Mouse (Mus musculus) heart, embryonic 11.5 days (tissue): ENCODE measurements at regions not wholly inside any gene's neighbourhood (a gene's known extent, or its start where the extent isn't known, plus 50 kb on each side); places are given as distances from the start of the nearest gene placed in this dataset.

Experiments
- ATAC-seq: fragments of 200-750 bp; cut with Nextera tagmentation; replicated peaks from 2 replicates; pipeline ENCODE4 v1.8.0; 2017; ENCODE audit warnings: moderate library complexity; ENCODE audit not compliant: insufficient number of reproducible peaks, low FRiP score, low TSS enrichment
- H3K27ac ChIP-seq: fragments of 300-500 bp; sonication (generic); 2 replicates; pipeline ENCODE4 v1.5.1; 2014; ENCODE audit warnings: mild to moderate bottlenecking, low read depth, low read length
- H3K27me3 ChIP-seq: fragments of 300-500 bp; sonication (generic); 2 replicates; pipeline ENCODE4 v1.6.1; 2014; ENCODE audit warnings: mild to moderate bottlenecking, low read length, mixed read lengths; ENCODE audit not compliant: control insufficient read depth, insufficient read depth
- H3K36me3 ChIP-seq: fragments of 300-500 bp; sonication (generic); 2 replicates; pipeline ENCODE4 v1.6.1; 2014; ENCODE audit warnings: mild to moderate bottlenecking, low read length, moderate library complexity, mixed read lengths; ENCODE audit not compliant: control insufficient read depth, insufficient read depth
- H3K4me1 ChIP-seq: fragments of 300-500 bp; sonication (generic); 2 replicates; pipeline ENCODE4 v1.6.1; 2014; ENCODE audit warnings: low read length; ENCODE audit not compliant: control insufficient read depth, insufficient read depth
- H3K4me2 ChIP-seq: fragments of 300-500 bp; sonication (generic); 2 replicates; pipeline ENCODE4 v1.6.1; 2014; ENCODE audit warnings: mild to moderate bottlenecking, moderate library complexity
- H3K4me3 ChIP-seq: fragments of 300-500 bp; sonication (generic); 2 replicates; pipeline ENCODE4 v1.5.1; 2014; ENCODE audit warnings: low read depth, low read length
- H3K9ac ChIP-seq: fragments of 300-500 bp; sonication (generic); 2 replicates; pipeline ENCODE4 v1.6.1; 2014; ENCODE audit warnings: mild to moderate bottlenecking, low read depth, low read length, moderate library complexity
- H3K9me3 ChIP-seq: fragments of 300-500 bp; sonication (generic); replicated peaks from 2 replicates; pipeline ENCODE4 v1.6.1; 2016; ENCODE audit warnings: low read length; ENCODE audit not compliant: control insufficient read depth
- WGBS: fragments of 180-500 bp; shearing (Covaris S2); extraction: QIAGEN DNeasy Blood & Tissue Kit; methylation state at CpG from one replicate; pipeline ENCODE4 v1.1.7; 2014; ENCODE audit not compliant: insufficient replicate concordance; 5-methylcytosine and 5-hydroxymethylcytosine counted together

DNA sequence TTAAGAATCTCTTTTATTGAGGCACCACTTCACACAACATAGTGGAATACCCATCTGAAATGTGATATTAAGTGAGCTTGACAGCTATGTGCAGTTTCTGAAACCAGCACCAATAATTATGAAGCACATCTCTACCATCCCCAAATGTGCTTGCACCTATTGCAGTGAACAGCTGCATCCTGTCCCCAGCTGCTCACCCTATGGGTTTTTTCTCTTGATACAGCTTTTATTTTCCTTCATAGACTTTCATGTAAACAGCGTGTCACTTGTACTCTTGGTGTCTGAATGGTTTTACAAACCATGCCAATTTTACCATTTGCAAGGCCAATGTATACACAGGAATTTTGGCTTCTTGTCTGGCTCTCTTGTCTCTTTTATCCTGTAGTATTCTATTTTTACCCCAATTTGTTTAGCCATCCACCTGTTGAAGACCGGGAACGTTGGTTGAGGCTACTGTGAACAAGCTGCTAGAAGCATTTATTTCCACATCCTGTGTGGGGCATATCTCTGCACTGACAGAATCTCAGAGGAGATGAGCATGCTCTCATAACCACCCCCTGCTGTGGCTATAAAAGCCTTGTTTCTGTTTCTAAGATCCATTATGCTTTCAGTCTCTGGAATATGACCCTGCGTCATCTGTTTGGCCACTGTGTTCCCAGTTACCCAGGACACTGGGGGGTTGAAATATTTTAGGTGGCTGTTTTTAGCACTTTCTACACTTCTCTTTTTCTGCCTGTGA is 197.2 kb upstream of the Mmadhc start:
- WGBS: 62% methylated on average over 4 of the region's 4 CpGs

DNA sequence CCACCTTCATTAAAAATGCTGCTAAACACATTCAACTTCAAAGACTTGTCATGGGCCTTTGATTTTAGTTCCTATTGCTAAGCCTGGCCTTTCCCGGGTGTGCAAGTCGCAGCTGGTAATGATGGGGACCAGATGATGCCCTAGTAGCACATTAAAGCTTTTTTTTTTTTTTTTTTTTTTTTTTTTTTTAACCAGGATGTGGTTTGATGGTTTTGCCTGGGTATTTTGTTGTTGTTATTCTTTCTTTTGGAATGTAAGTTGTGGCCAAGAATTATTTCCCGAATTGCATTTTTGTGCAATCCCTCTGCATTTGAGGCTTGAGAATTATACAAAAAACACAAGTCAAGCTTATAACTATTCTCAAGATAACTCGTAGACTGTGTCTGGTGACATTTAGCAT is 167.2 kb upstream of the Mmadhc start:
- no peaks in the 10 kb centered on the region for H3K4me1 ChIP-seq
- no peaks in the 10 kb centered on the region for H3K27me3 ChIP-seq
- H3K9me3 ChIP-seq: no peaks in the 10 kb centered on the region
- no peaks in the 10 kb centered on the region for H3K36me3 ChIP-seq
- H3K4me3 ChIP-seq: no peak overlapping the region
- H3K27ac ChIP-seq: no peak overlapping the region
- ATAC-seq: no peak
- no peak overlapping the region for H3K4me2 ChIP-seq
- no peak overlapping the region for H3K9ac ChIP-seq
- 81% methylated on average over 4 of the region's 4 CpGs for WGBS

More for the DNA sequence above, 197.2 kb upstream of the Mmadhc start:
- Histone ChIP-seq H3K4me1 (no peaks in the 10 kb centered on the region), H3K9me3 (no peaks in the 10 kb centered on the region), H3K36me3 (no peaks in the 10 kb centered on the region), H3K4me3 (no peak overlapping the region), H3K9ac (no peak overlapping the region), H3K27me3 (no peaks in the 10 kb centered on the region), H3K4me2 (no peak overlapping the region), H3K27ac (no peak overlapping the region)
- no peak for ATAC-seq

DNA sequence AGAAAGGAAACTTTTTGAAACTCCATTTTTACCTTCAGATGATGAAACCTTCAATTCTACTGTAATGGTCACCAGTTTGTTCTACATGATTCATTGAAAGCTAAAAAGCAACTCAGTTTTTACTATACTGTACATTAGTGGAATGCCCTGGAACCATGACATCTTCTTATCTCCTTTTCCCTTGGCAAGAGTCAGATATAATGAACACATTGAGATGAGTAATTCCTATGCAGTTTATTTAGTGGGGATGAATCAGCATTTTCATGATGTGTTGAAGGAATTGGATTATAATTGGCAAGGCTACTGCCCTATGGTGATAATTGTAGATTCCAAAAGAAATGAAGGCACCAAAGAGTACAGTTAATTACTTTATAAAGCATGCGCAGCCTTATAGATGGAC is 165.8 kb upstream of the Mmadhc start:
- Histone ChIP-seq H3K9ac (no peak overlapping the region), H3K4me2 (no peak overlapping the region), H3K9me3 (no peaks in the 10 kb centered on the region), H3K27me3 (no peaks in the 10 kb centered on the region), H3K27ac (no peak overlapping the region), H3K4me3 (no peak overlapping the region), H3K36me3 (no peaks in the 10 kb centered on the region), H3K4me1 (0 out of 2 replicates have a peak, but pooled peaks cover under 1% of the 10 kb centered on the region)
- 96% methylated on average over 1 of the region's 1 CpGs for WGBS
- no peak for ATAC-seq

DNA sequence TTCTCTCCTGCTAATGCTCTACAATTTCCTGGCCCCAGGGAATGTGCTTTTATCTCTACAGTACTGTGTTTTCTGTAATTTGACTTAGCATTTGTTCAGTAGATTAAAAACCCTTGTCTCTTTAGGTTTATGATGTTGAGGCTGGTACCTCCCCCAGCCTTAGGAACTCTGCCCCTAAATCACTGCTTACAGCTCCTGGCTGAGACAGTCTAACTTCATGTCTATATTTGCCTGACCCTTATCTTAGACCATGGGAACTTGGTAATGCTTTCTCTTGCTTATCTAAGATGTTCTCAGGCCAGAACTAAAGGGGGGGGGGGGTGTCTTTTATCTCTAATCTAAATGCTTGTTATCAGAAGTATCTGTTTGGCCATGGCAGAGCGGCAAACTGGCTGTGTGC is 160.1 kb upstream of the Mmadhc start:
- no peak overlapping the region for H3K4me2 ChIP-seq
- H3K9me3 ChIP-seq: no peaks in the 10 kb centered on the region
- H3K4me3 ChIP-seq: no peak overlapping the region
- peaks cover 7% of the 10 kb centered on the region; the same call in 1 of the 2 replicates for H3K4me1 ChIP-seq
- no peak overlapping the region for H3K9ac ChIP-seq
- 13% methylated on average over 1 of the region's 1 CpGs for WGBS
- H3K27ac ChIP-seq: no peak overlapping the region
- no peak for ATAC-seq
- H3K36me3 ChIP-seq: no peaks in the 10 kb centered on the region
- H3K27me3 ChIP-seq: no peaks in the 10 kb centered on the region

DNA sequence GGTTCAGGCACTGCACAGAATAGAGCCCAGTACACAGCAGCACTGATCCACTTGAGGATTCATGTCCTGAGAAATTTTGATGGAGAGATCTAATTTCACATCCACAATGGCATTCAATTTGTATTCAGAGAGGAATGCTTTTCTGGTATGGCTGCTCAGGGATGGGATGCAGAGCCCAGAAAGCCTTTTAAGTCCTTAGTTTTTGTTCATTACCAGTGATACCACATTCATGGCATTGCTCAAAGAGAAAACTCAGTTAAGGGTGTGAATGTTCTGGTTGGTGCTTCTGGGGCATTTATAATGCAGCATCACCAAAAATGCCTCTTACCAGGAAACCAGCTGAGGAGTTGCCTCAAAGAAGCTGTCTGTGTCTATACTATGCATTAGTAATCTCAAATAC is 151.5 kb upstream of the Mmadhc start:
- H3K27me3 ChIP-seq: no peaks in the 10 kb centered on the region
- no peaks in the 10 kb centered on the region for H3K36me3 ChIP-seq
- no peak overlapping the region for H3K9ac ChIP-seq
- no peak overlapping the region for H3K4me2 ChIP-seq
- H3K9me3 ChIP-seq: no peaks in the 10 kb centered on the region
- no peak overlapping the region for H3K27ac ChIP-seq
- ATAC-seq: no peak
- H3K4me3 ChIP-seq: no peak overlapping the region
- no peaks in the 10 kb centered on the region for H3K4me1 ChIP-seq

DNA sequence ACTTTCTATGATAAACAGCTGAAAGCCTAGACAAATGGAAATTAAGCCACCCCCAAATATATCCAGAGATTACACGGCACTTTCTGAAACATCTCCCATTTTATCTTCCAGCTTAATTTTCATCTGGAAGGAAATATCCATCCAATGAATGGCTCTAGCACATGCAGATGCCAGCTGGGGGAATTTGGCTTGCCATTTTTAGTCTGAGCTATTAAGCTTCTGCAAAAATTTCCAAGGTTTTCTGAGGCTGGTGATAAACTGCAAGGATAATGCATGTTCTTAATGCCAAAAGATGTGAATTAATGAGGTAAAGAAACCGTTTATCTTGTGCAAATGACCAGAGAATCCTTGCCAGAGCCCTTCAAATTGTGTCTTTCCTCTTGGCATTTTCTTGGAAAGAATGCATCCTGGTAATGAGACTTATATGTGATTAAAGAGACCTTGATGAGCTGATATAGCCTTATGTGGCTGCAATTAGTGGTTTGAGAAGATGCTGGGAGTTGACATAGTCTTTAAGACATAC is 149.4 kb upstream of the Mmadhc start:
- Histone ChIP-seq H3K4me1 (no peaks in the 10 kb centered on the region), H3K36me3 (no peaks in the 10 kb centered on the region), H3K27me3 (no peaks in the 10 kb centered on the region), H3K9me3 (no peaks in the 10 kb centered on the region), H3K4me2 (no peak overlapping the region), H3K27ac (no peak overlapping the region), H3K9ac (no peak overlapping the region), H3K4me3 (no peak overlapping the region)
- ATAC-seq: no peak
- WGBS: 68% methylated on average over 2 of the region's 2 CpGs

DNA sequence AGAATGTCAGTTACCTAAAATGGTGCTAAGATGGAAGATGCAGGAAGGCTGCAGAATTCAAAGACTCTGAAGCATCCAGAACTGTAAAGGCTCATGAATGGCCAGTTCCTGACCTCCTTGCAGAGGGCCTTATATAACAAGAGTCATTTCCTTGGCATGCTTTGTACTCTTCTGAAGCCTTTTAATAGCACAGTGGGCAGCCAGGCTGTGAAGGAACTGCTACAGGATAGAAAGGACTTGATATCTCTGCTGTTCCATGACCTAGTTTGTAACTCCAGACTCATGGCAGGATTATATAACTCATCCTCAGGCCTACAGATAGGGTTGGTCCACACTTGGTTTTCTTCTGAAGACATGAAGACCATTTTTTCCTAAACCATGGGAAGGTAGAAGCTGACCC is 143.7 kb upstream of the Mmadhc start:
- Histone ChIP-seq H3K27ac (no peak overlapping the region), H3K4me2 (no peak overlapping the region), H3K4me3 (no peak overlapping the region), H3K9ac (no peak overlapping the region), H3K36me3 (no peaks in the 10 kb centered on the region), H3K4me1 (no peaks in the 10 kb centered on the region), H3K27me3 (no peaks in the 10 kb centered on the region), H3K9me3 (no peaks in the 10 kb centered on the region)
- ATAC-seq: no peak

DNA sequence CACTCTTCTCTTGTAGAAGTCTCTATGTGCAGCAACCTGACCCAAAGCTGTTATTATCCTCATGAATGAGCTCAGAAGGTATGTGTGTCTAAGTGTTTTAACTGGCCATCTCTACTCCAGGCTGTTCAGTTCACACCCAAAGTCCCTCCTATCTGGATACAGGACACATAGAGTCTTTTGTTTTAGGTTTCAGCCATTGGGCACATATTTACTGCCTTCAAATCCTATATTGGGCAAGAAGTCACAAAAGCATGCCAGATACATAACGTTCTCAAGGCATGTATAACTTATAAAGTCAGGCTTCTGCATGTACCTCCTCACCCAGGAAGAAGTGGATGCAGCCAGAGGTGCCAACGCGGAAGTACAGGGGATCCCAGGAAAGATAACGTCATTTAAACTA is 136.6 kb upstream of the Mmadhc start:
- H3K4me1 ChIP-seq: no peaks in the 10 kb centered on the region
- ATAC-seq: no peak

DNA sequence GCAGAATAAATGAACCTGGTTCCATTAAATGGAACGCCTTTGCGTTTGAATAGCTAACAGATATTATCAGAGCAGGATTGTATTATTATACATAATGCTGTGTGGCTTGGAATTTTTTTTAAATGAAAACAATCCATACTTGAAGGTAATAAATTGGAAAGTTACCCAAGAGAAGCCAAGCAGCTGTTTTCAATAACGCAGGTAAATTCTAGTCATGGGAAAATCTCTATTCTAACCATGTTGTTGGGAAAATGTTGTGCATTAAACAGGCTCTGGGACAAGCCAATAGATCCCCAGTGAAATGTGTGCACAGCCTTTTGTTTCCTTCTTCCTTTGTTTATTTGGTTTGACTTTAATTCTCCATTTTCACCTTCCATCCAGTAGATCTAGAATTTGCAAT is 128.6 kb upstream of the Mmadhc start:
- Histone ChIP-seq H3K4me1 (no peaks in the 10 kb centered on the region), H3K4me3 (no peak overlapping the region), H3K27ac (no peak overlapping the region), H3K9me3 (no peaks in the 10 kb centered on the region), H3K4me2 (no peak overlapping the region), H3K27me3 (no peaks in the 10 kb centered on the region), H3K9ac (no peak overlapping the region), H3K36me3 (no peaks in the 10 kb centered on the region)
- ATAC-seq: no peak
- WGBS: 89% methylated on average over 3 of the region's 3 CpGs

More for the DNA sequence above, 136.6 kb upstream of the Mmadhc start:
- H3K27me3 ChIP-seq: no peaks in the 10 kb centered on the region
- H3K4me3 ChIP-seq: no peak overlapping the region
- no peaks in the 10 kb centered on the region for H3K36me3 ChIP-seq
- no peak overlapping the region for H3K9ac ChIP-seq
- no peak overlapping the region for H3K4me2 ChIP-seq
- H3K9me3 ChIP-seq: no peaks in the 10 kb centered on the region
- 82% methylated on average over 4 of the region's 4 CpGs for WGBS
- H3K27ac ChIP-seq: no peak overlapping the region
